Mouse (Mus musculus) lung, postnatal 0 days (tissue): ENCODE results near the gene Usb1.
A peak's percentile ranks its signal among the peaks of the same experiment; 100 is the strongest.

Experiments used
- CTCF ChIP-seq: IDR thresholded peaks from 2 replicates; pipeline ENCODE4 v1.5.1; 2016; ENCODE audit warnings: antibody characterized with exemption, mild to moderate bottlenecking
- EP300 ChIP-seq: IDR thresholded peaks from 2 replicates; pipeline ENCODE4 v1.6.1; 2016; ENCODE audit warnings: antibody characterized with exemption, mild to moderate bottlenecking, control low read depth

DNA sequence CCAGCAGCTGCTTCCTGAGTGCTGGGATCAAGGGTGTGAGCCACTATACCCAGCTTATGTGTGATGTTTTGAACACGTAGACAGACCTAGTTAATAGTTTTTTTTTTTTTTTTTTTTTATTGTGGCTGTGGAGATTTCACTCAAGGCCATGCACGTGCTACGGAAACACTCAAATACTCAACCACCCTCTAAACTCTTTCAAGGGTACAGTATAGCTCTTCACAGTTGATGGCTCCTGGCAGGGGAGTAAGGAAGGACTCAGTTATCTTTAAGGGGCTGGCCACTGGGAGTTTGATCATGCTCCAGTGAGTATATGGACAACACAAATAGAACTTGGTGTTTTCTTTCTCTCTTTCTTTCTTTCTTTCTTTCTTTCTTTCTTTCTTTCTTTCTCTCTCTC is 52.4 kb downstream of the Usb1 start:
- TF ChIP-seq CTCF (no peak), EP300 (peak; percentile 38; the same call in 1 of the 2 replicates)
